Mouse (Mus musculus) midbrain, embryonic 10.5 days (tissue): ENCODE measurements around the gene Lpcat3. TPM values are rescaled to one million over a fixed set of nuclear protein-coding genes. Genes with fewer than 3 reads are reported as not detected.
A peak's percentile ranks its signal among the peaks of the same experiment; 100 is the strongest.

Experiments
- DNase-seq: peaks from one replicate; pipeline ENCODE4 v3.0.0-alpha.2; 2017; ENCODE audit warnings: low spot score
- H3K27ac ChIP-seq: fragments of 300-500 bp; sonication (generic); replicated peaks from 2 replicates; pipeline ENCODE4 v1.5.1; 2016; ENCODE audit warnings: mild to moderate bottlenecking
- H3K27me3 ChIP-seq: fragments of 300-500 bp; sonication (generic); 2 replicates; pipeline ENCODE4 v1.6.1; 2016; ENCODE audit warnings: low read depth, mild to moderate bottlenecking; ENCODE audit not compliant: poor library complexity, severe bottlenecking
- H3K36me3 ChIP-seq: fragments of 300-500 bp; sonication (generic); 2 replicates; pipeline ENCODE4 v1.6.1; 2016; ENCODE audit warnings: mild to moderate bottlenecking, moderate library complexity
- H3K4me1 ChIP-seq: fragments of 300-500 bp; sonication (generic); 2 replicates; pipeline ENCODE4 v1.6.1; 2016
- H3K4me3 ChIP-seq: fragments of 300-500 bp; sonication (generic); 2 replicates; pipeline ENCODE4 v1.5.1; 2016; ENCODE audit warnings: mild to moderate bottlenecking, moderate library complexity
- H3K9me3 ChIP-seq: fragments of 300-500 bp; sonication (generic); replicated peaks from 2 replicates; pipeline ENCODE4 v1.6.1; 2016; ENCODE audit warnings: mild to moderate bottlenecking
- WGBS: fragments of 180-500 bp; shearing (Covaris S2); methylation state at CpG from one replicate; pipeline ENCODE4 v1.1.7; 2016; 5-methylcytosine and 5-hydroxymethylcytosine counted together
- polyA plus RNA-seq: library from polyadenylated mRNA; unstranded; fragments of >200 nt; fragmentation: Nextera tagmentation; extraction: Ambion mirVana; gene quantifications from 2 replicates; pipeline ENCODE4 v1.2.1, GENCODE M21; 2016

Lpcat3 gene
- polyA plus RNA-seq, 1 experiment from 2014 or later = 38.7 TPM

GRCm38 (mm10) chr6:124699962-124700610, 37.3 kb downstream of the Lpcat3 start:
- H3K27ac ChIP-seq = no peak overlapping the region
- WGBS = 90% methylated on average over 11 of the region's 11 CpGs
- DNase-seq = no peak
- no peaks in the 10 kb centered on the region for H3K9me3 ChIP-seq
- H3K4me1 ChIP-seq = 0 out of 2 replicates have a peak, but pooled peaks cover 4% of the 10 kb centered on the region
- H3K4me3 ChIP-seq = no peak overlapping the region
- no peaks in the 10 kb centered on the region for H3K27me3 ChIP-seq
- peaks cover 62% of the 10 kb centered on the region for H3K36me3 ChIP-seq

GRCm38 (mm10) chr6:124701338-124701737, 38.5 kb downstream of the Lpcat3 start:
- Histone ChIP-seq H3K36me3 (peaks cover 75% of the 10 kb centered on the region), H3K4me3 (no peak overlapping the region), H3K27ac (no peak overlapping the region), H3K27me3 (no peaks in the 10 kb centered on the region), H3K9me3 (no peaks in the 10 kb centered on the region), H3K4me1 (0 out of 2 replicates have a peak, but pooled peaks cover 4% of the 10 kb centered on the region)
- WGBS = 76% methylated on average over 8 of the region's 8 CpGs
- DNase-seq = no peak

- DNase-seq = no peak
- peaks cover 84% of the 10 kb centered on the region for H3K36me3 ChIP-seq
- no peaks in the 10 kb centered on the region for H3K27me3 ChIP-seq
- WGBS = 94% methylated on average over 17 of the region's 17 CpGs
- H3K4me3 ChIP-seq = no peak overlapping the region
- H3K27ac ChIP-seq = no peak overlapping the region
- H3K9me3 ChIP-seq = no peaks in the 10 kb centered on the region
- 0 out of 2 replicates have a peak, but pooled peaks cover 4% of the 10 kb centered on the region for H3K4me1 ChIP-seq
These were observed 39.4 kb downstream of the Lpcat3 start for GRCm38 (mm10) chr6:124702102-124702783.

- Histone ChIP-seq H3K9me3 (no peaks in the 10 kb centered on the region), H3K36me3 (peaks cover 89% of the 10 kb centered on the region), H3K27ac (no peak overlapping the region), H3K4me3 (no peak overlapping the region), H3K4me1 (0 out of 2 replicates have a peak, but pooled peaks cover 4% of the 10 kb centered on the region), H3K27me3 (no peaks in the 10 kb centered on the region)
- DNase-seq = peak; percentile 61
- WGBS = 53% methylated on average over 3 of the region's 3 CpGs
These were observed 39.9 kb downstream of the Lpcat3 start for GRCm38 (mm10) chr6:124702784-124703103.

GRCm38 (mm10) chr6:124703789-124704188, 41.0 kb downstream of the Lpcat3 start:
- no peaks in the 10 kb centered on the region for H3K9me3 ChIP-seq
- no peak overlapping the region for H3K27ac ChIP-seq
- 79% methylated on average over 7 of the region's 7 CpGs for WGBS
- no peak for DNase-seq
- peaks cover 99% of the 10 kb centered on the region for H3K36me3 ChIP-seq
- H3K4me1 ChIP-seq = no peaks in the 10 kb centered on the region
- H3K4me3 ChIP-seq = no peak overlapping the region
- no peaks in the 10 kb centered on the region for H3K27me3 ChIP-seq

- peaks cover 2% of the 10 kb centered on the region for H3K4me1 ChIP-seq
- no peaks in the 10 kb centered on the region for H3K9me3 ChIP-seq
- no peak overlapping the region for H3K4me3 ChIP-seq
- WGBS = 88% methylated on average over 2 of the region's 2 CpGs
- H3K27ac ChIP-seq = no peak overlapping the region
- no peaks in the 10 kb centered on the region for H3K27me3 ChIP-seq
- no peak for DNase-seq
- H3K36me3 ChIP-seq = peaks cover 100% of the 10 kb centered on the region
These were observed 41.6 kb downstream of the Lpcat3 start for GRCm38 (mm10) chr6:124704417-124704816.

- Histone ChIP-seq H3K36me3 (peaks cover 97% of the 10 kb centered on the region), H3K9me3 (no peaks in the 10 kb centered on the region), H3K27me3 (no peaks in the 10 kb centered on the region), H3K4me3 (no peak overlapping the region), H3K27ac (no peak overlapping the region), H3K4me1 (peaks cover 19% of the 10 kb centered on the region)
- 87% methylated on average over 5 of the region's 5 CpGs for WGBS
- no peak for DNase-seq
These were observed 43.3 kb downstream of the Lpcat3 start for GRCm38 (mm10) chr6:124706061-124706627.

- no peaks in the 10 kb centered on the region for H3K27me3 ChIP-seq
- H3K36me3 ChIP-seq = peaks cover 75% of the 10 kb centered on the region
- H3K9me3 ChIP-seq = no peaks in the 10 kb centered on the region
- WGBS = 95% methylated on average over 10 of the region's 10 CpGs
- no peak for DNase-seq
- H3K4me1 ChIP-seq = peaks cover 29% of the 10 kb centered on the region
- H3K4me3 ChIP-seq = no peak overlapping the region
- no peak overlapping the region for H3K27ac ChIP-seq
These were observed 45.6 kb downstream of the Lpcat3 start for GRCm38 (mm10) chr6:124708289-124708889.

GRCm38 (mm10) chr6:124711824-124712782, 49.3 kb downstream of the Lpcat3 start, which contains the start of the genes Emg1 and Phb2:
Gene Emg1, minus strand, starts transcription at chr6:124712178.
Gene Phb2, plus strand, starts transcription at chr6:124712336.
- Histone ChIP-seq H3K36me3 (peaks cover 74% of the 10 kb centered on the region), H3K27ac (peak within 1 kb of the TSS; percentile 92), H3K27me3 (no peaks in the 10 kb centered on the region), H3K4me1 (peaks cover 44% of the 10 kb centered on the region), H3K4me3 (peak within 1 kb of the TSS; percentile 92), H3K9me3 (no peaks in the 10 kb centered on the region)
- under 1% methylated on average over 76 of the region's 76 CpGs for WGBS
- DNase-seq = peak; percentile 99

GRCm38 (mm10) chr6:124712918-124713317, 50.1 kb downstream of the Lpcat3 start:
- H3K4me3 ChIP-seq = peak overlapping the region; percentile 92
- H3K4me1 ChIP-seq = peaks cover 44% of the 10 kb centered on the region
- peak overlapping the region; percentile 92 for H3K27ac ChIP-seq
- H3K36me3 ChIP-seq = peaks cover 74% of the 10 kb centered on the region
- no peaks in the 10 kb centered on the region for H3K9me3 ChIP-seq
- H3K27me3 ChIP-seq = no peaks in the 10 kb centered on the region
- WGBS = 28% methylated on average over 11 of the region's 11 CpGs
- no peak for DNase-seq

GRCm38 (mm10) chr6:124716864-124717490, 54.1 kb downstream of the Lpcat3 start:
- no peaks in the 10 kb centered on the region for H3K9me3 ChIP-seq
- H3K27me3 ChIP-seq = no peaks in the 10 kb centered on the region
- peak; percentile 62 for DNase-seq
- peaks cover 50% of the 10 kb centered on the region for H3K36me3 ChIP-seq
- H3K4me1 ChIP-seq = peaks cover 35% of the 10 kb centered on the region
- H3K4me3 ChIP-seq = no peak overlapping the region
- WGBS = 77% methylated on average over 20 of the region's 20 CpGs
- no peak overlapping the region for H3K27ac ChIP-seq
